Mouse (Mus musculus) bone marrow macrophage, adult 2 months (primary cell): ENCODE data around the gene Sp4. TPM values are rescaled to one million over a fixed set of nuclear protein-coding genes. Genes with fewer than 3 reads are reported as not detected.

Source experiments
- H3K27ac ChIP-seq: 2 replicates; pipeline ENCODE4 v1.5.1; 2012; ENCODE audit warnings: low read depth, low read length; ENCODE audit not compliant: insufficient read depth
- H3K4me1 ChIP-seq: 2 replicates; pipeline ENCODE4 v1.6.1; 2012; ENCODE audit warnings: low read length; ENCODE audit not compliant: control insufficient read depth, insufficient read depth
- H3K4me3 ChIP-seq: 2 replicates; pipeline ENCODE4 v1.5.1; 2012; ENCODE audit warnings: mild to moderate bottlenecking, low read length, moderate library complexity; ENCODE audit not compliant: insufficient read depth
- CTCF ChIP-seq: IDR thresholded peaks from 2 replicates; pipeline ENCODE4 v1.5.1; 2012; ENCODE audit warnings: low read depth, mild to moderate bottlenecking, low read length, moderate library complexity
- POLR2A ChIP-seq: IDR thresholded peaks from 2 replicates; pipeline ENCODE4 v1.6.1; 2012; ENCODE audit warnings: mild to moderate bottlenecking, low read depth, low read length, borderline replicate concordance
- polyA plus RNA-seq: library from polyadenylated mRNA; stranded (reverse); fragments of >200 nt; gene quantifications from 2 replicates; pipeline ENCODE4 v1.2.4, GENCODE M21; 2012; ENCODE audit not compliant: missing spikeins, insufficient read depth, insufficient read length

Gene Sp4
- polyA plus RNA-seq, 1 experiment: 6.7 TPM

- Histone ChIP-seq H3K4me1 (peaks cover 6% of the 10 kb centered on the region), H3K4me3 (no peak overlapping the region), H3K27ac (no peak overlapping the region)
- no peak for TF ChIP-seq CTCF
- TF ChIP-seq POLR2A: no peak
These were observed 2.3 kb upstream of the Sp4 start for GRCm38 (mm10) chr12:118303586-118303985.

DNA sequence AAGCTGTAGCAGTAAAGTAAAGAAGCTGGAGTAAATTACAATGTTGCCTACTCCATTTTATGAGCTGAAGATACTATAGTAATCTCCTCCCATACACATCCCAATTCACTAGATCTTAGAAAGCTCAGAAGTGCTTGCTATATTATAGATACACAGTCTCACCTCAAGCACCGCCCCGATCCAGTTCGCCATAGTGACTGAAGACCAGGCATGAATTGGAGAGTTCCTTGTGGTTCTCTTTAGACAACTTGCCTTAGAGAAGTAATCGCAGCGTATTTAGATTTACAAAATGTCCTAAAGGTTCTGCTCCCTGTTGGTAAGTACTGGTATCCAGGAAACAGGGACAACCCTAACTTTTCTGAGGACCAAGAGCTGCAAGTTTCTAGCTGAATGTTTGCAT is 1.8 kb upstream of the Sp4 start:
- peaks cover 6% of the 10 kb centered on the region for H3K4me1 ChIP-seq
- no peak overlapping the region for H3K27ac ChIP-seq
- no peak for TF ChIP-seq CTCF
- TF ChIP-seq POLR2A: no peak
- H3K4me3 ChIP-seq: no peak overlapping the region

- TF ChIP-seq CTCF (no peak), POLR2A (no peak)
- Histone ChIP-seq H3K27ac (peak overlapping the region; percentile 39), H3K4me3 (peak overlapping the region; percentile 97), H3K4me1 (peaks cover 6% of the 10 kb centered on the region)
These were observed 911 bp upstream of the Sp4 start for GRCm38 (mm10) chr12:118301866-118302835.

- TF ChIP-seq CTCF: no peak
- TF ChIP-seq POLR2A: no peak
- H3K27ac ChIP-seq: no peak overlapping the region
- H3K4me1 ChIP-seq: peaks cover 6% of the 10 kb centered on the region
- H3K4me3 ChIP-seq: peak overlapping the region; percentile 58
These were observed 527 bp downstream of the Sp4 start for GRCm38 (mm10) chr12:118300754-118301071.

- peaks cover 6% of the 10 kb centered on the region for H3K4me1 ChIP-seq
- no peak overlapping the region for H3K27ac ChIP-seq
- no peak for TF ChIP-seq CTCF
- no peak for TF ChIP-seq POLR2A
- H3K4me3 ChIP-seq: no peak overlapping the region
These were observed 1.3 kb downstream of the Sp4 start for GRCm38 (mm10) chr12:118299956-118300355.

GRCm38 (mm10) chr12:118299172-118299571 is 2.1 kb downstream of the Sp4 start:
- TF ChIP-seq POLR2A (no peak), CTCF (no peak)
- Histone ChIP-seq H3K4me3 (no peak overlapping the region), H3K27ac (no peak overlapping the region), H3K4me1 (peaks cover 6% of the 10 kb centered on the region)

DNA sequence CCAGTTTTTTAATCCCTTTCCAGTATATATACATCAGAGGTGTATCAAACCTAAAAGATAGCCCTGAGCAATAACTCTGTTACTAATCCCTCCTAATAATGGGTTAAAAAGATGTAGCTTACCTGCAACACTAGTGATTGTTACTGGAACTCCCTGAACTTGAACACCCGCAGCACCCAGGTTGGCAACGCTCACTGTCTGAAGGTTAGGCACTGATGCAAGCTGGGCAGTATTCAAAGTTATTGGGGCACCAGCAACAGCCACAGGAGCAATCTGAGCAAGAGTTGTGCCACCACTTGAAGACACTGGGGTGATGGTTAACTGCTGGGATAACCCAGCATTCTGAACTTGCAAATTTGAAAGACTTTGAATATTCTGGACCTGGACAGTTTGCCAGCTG is 2.7 kb downstream of the Sp4 start:
- Histone ChIP-seq H3K4me1 (peaks cover 6% of the 10 kb centered on the region), H3K4me3 (no peak overlapping the region), H3K27ac (no peak overlapping the region)
- TF ChIP-seq CTCF (no peak), POLR2A (no peak)

DNA sequence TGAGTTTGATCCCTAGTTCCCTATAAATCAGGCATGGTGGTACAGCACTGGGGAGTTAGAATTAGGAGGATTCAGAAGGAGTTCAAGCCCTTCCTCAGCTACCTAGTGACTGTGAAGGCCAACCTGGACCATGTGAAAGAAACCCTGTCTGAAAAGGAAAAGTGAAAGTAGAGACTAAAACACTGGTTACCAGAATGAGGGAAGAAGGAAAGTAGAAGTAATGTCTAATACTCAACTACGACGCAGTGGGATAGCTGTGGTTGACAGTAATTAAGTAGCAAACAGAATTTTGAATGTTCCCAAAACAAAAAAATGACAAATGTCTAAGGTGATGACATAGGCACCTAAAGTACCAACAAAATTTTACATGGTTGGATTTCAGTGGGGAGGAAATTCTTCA is 5.0 kb downstream of the Sp4 start:
- H3K4me3 ChIP-seq: peak overlapping the region; percentile 28; the same call in 1 of the 2 replicates
- peaks cover 3% of the 10 kb centered on the region for H3K4me1 ChIP-seq
- no peak overlapping the region for H3K27ac ChIP-seq
- TF ChIP-seq POLR2A: no peak
- no peak for TF ChIP-seq CTCF

GRCm38 (mm10) chr12:118295793-118296192 is 5.4 kb downstream of the Sp4 start:
- TF ChIP-seq CTCF (no peak), POLR2A (no peak)
- Histone ChIP-seq H3K4me1 (peaks cover 3% of the 10 kb centered on the region), H3K4me3 (no peak overlapping the region), H3K27ac (no peak overlapping the region)

DNA sequence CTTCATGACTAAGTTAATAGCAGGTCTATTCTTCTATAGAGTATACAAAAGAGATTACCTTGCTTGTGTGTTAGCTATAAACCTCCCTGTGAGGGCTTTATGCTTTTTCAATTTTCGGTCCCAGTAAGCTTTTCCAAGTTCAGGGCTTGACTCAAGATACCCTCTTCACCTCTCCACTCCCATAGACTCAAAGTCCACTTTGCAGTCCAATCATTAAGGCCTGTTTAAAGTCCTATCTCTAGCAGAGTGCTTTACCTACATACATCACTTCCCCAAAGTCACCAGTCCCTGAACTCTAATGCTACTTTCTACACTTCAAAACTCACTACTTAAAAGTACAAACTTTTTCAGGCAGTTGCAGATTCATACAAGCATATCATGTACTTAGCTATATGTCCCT is 12.3 kb downstream of the Sp4 start:
- H3K27ac ChIP-seq: no peak overlapping the region
- TF ChIP-seq POLR2A (no peak), CTCF (no peak)
- H3K4me1 ChIP-seq: no peaks in the 10 kb centered on the region
- no peak overlapping the region for H3K4me3 ChIP-seq
